Mouse (Mus musculus) brain, embryonic 18.5 days (tissue): Measurements from ENCODE around the gene Clcn7.
A peak's percentile ranks its signal among the peaks of the same experiment; 100 is the strongest.

ENCODE experiments used
- DNase-seq: peaks from one replicate; pipeline ENCODE4 v3.0.0-alpha.2; 2012; ENCODE audit warnings: low read depth, low spot score

The Clcn7 gene

DNA sequence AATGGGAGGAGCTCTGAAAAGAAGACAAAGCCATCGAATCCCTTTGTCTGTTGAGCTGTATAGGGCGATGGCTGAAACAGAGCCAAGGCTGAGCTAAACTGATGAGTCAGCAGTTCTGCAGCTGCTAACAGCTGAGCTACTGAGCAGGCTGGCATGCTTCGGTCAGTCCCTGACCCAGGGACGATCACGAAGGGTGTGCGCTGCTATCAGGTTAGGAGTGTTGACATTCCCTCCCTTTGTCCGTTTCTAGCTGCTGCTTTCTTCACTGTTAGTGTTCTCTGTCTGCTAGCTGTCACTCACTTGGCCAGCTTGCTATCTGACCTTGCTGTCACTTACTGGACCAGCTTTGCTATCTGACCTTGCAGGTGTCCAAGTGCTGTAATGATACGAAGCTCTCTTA lies 6.1 kb upstream of the Clcn7 start:
- DNase-seq = no peak

DNA sequence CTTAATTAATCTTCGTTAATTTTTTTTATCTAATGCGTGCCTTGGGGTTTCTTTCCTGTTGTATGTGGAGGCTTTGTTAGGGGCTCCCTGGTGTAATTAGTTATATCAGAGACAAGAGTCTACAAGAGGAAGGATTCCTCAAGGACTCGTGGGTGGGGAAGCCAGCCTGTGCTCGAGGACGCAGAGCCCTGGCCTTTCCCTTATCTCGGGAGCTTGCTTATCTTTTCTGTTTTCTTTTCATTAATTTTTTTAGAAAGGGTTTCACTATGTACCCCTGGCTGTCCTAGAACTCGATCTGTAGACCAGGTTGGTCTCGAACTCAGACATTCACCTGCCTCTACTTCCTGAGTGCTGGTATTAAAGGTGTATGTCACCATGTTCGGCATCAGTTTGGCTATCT lies 5.5 kb upstream of the Clcn7 start:
- no peak for DNase-seq

DNA sequence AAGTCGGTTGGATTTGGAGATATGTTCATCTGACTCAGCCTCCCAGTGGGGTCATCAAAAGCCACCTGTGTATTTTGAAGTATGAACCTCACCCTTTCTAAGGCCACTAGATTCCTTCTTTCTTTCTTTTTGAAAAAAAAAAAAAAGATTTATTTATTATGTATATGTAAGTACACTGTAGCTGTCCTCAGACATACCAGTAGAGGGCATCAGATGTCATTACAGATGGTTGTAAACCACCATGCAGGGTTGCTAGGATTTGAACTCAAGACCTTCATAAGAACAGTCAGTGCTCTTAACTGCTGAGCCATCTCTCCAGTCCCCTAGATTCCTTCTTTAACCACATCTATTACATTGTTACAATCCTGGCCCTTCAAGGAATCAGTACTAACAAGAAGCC lies 3.1 kb upstream of the Clcn7 start:
- DNase-seq = no peak

DNA sequence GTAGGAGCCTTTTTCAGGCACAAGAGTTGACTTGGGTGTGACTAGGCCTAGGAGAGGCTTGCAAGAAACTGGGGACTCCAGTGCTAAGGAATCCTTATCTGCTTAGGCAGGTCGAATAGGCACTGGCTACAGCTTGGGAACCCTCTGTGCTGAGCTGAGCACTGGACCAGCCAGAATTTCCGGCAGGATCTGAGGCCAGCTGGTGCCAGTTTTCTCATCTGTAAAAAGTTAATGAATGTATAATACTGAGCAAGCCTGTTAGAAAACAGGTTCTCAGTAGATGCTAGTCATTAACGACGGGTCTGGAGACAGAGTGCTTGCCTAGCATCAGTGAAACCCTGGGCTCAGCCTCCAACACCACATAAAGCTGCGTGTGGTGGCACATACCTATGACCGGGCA lies 2.4 kb downstream of the Clcn7 start:
- DNase-seq = no peak

DNA sequence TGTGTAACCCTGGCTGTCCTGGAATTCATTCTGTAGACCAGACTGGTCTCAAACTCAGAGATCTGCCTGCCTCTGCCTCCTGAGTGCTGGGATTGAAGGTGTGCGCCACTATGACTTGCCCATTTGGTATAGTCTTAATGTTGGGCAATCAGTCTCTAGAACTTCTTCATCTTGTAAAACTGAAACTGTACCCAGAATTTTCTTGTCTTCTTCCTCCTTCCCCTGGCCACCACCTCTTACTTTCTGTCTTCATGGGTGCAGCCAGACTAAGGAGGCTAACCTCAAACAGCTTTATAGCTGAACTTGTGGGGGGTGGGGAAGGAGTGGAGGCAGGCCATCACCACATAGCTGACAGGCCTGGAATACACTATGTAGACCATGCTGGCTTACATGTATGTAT lies 5.6 kb downstream of the Clcn7 start:
- DNase-seq = no peak

DNA sequence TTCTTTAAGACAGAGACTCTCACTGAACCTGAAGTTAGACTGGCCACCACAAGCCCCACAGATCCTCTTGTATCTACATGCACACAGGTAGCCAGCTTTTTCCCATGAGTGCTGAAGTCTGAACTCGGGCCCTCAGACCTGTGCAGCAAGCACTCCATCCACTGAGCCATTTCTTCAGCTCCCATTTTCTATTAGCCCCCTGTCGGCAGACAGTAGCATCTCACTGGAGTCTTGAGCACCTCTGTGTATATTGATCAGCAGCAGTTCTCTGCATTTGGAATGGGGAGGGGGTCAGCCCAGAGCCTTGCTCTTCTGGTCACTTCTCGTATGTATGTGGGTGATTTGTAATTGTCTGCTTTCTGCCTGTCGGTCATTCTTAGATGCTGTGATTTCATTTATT lies 6.8 kb downstream of the Clcn7 start:
- DNase-seq = no peak

DNA sequence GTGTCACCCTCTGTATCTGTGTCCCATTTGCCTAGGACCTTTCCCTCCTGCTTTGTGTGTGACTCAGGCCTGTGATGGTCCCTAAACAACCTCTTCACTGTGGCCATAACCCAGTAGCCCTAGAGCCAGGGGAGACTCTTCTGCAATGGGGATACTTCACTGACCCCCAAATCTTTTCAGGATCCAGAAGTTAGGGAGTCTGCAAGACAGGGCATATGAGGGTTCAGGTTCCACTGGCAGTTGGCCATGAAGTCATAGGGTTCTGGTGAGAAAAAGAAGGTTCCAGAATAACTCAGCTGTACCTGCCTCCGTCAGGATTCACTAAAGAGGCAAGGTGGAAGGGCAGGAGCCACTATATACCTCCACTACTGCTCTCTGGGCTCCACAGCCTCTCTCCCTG lies 29.0 kb downstream of the Clcn7 start, which contains the start of gene Ccdc154:
Gene Ccdc154, plus strand, starts transcription at position 301 of the 400 bp plus-strand sequence.
- DNase-seq = no peak

DNA sequence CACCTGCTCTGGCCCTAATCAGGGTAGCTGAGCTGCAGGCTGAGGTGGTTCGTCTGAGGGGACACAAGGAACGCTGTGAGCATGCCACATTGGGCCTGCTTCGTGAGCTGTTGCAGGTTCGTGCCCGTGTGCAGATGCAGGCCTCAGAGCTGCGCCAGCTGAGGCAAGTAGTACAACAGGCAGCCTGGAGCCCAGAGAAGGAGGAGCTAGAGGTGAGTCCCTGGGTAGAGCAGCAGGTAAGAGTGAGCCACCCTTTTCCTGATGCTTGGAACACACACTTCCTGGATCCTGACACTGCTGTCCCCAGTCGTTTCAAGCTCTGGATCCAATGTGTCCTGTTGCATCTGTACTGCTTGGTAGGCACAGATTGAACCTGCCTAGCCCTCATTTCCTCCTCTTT lies 30.2 kb downstream of the Clcn7 start:
- DNase-seq = no peak

DNA sequence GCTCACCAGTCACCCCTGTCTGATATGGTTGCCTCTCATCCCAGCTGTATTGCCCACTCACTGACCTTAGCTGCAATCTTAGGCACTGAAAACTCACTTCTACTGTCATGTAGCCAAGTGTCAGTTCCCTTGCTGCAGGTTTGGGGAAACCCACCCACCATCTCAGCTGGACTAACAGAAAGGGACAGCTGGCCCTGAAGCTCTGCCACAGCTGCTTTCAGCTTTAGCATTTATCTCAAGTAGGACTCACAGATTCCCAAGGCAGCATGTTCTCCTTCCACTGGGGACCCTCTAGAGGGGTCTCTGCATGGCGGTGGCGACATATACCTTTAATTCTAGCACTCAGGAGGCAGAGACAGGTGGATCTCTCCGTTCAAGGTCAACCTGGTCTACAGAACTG lies 31.6 kb downstream of the Clcn7 start:
- DNase-seq = no peak

DNA sequence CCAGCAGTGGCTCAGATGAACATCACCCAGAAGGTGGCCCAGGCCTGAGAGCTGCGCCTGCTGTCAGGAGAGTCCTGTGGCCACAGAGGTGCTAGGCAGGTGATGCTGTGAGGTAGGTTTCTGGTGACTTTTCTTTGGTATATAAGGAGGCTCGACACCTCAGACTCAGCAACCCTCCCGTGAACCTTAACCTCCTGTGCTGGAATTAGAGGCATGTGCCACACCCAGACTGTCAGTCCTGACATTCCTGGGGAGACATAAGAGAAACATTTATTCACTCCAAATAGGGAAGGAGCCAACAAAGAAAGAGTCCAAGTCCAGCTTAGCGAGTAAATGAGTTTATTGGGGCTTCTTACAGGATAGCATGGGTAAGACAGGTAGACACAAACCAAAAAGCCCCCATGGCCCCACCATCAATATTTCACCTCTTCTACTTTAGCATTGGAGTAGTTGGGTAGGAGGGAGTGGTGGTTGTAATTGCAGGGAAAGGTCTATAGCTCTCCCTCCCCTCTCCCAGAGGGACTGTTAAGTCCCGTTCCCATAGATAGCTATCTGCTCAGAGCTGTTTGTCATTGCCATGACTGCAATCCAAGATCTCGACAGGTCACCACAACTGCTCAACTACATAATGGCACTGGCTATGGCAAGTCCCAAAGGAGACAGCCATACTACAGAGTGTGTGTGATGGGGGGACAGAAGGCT lies 32.9 kb downstream of the Clcn7 start:
- DNase-seq = no peak

DNA sequence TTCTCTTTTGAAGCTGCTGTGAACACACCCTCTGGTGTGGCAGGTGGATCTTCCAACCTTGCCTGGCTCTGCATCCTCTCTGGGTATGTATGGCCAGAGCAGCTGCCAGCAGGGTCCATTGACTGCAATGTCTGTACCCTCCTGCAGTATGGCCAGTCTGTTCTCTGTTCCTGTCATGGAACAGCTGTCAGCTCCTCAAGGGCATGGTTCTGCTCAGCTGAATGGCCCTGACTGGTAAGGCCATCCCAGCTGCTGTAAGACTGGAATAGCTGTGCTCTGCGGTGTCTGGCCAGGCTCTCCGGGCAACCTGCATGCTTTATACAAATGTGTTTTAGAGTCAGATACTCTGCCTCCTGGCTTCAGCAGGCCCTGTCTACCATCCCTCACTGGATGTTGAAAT lies 36.5 kb downstream of the Clcn7 start:
- DNase-seq = no peak

DNA sequence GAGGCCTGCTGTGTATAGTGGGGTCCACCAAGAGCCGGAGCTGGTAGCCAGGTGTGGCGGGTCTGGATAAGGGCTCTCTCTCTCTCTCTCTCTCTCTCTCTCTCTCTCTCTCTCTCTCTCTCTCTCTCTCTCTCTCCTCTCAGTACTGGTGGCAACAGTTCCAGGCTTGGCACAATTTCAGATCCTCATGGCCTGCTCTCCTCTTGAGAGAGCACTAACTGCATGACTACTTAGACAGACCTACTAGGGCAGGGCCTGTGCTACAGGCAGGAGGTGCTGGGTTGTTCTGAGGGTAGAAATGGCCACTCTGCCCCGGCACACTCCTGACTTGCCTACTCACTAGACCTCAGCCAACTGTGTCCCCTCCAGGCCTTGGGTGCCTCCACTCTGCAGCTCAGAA lies 39.4 kb downstream of the Clcn7 start:
- no peak for DNase-seq

DNA sequence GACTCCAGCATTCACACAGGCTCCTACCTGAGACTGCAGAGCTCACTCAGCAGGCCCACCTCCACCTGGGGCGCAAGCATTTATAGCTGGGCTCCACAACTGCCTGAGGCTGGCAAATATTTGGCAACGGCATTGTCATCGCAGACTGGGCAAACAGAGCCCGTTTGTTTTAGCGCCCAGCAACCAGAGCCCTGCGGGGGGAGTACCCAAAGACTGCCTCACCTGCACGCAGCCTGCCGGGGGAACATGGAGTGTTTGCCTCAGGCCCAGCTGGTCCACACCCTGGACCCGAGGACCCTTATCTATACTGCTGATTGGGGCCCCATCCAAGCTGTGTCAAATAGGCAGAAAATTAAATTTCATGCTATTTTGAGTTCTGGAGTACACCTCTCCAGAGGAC lies 42.2 kb downstream of the Clcn7 start, which contains the start of gene Gm38655:
Gene Gm38655, minus strand, starts transcription at position 61 of the 400 bp plus-strand sequence.
- no peak for DNase-seq

DNA sequence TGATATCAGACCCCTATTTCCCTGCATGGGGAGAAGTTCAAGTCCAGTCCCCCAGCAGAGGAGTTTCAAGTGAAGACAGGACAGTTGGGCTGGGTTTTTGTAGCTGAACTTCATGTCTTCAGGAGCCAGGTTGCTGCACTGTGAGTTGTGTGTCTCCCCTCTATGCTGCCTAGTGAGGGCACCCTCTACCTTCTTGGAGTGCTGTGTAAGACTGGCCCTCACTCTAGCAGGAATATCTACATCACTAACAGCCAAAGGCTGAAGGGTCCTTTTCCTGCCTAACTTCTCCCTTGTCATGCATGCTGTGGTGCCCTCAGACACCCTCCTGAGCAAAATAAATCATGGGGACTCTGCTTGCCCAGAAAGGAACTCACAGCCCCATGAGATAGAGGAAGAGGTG lies 50.0 kb downstream of the Clcn7 start:
- DNase-seq = no peak

DNA sequence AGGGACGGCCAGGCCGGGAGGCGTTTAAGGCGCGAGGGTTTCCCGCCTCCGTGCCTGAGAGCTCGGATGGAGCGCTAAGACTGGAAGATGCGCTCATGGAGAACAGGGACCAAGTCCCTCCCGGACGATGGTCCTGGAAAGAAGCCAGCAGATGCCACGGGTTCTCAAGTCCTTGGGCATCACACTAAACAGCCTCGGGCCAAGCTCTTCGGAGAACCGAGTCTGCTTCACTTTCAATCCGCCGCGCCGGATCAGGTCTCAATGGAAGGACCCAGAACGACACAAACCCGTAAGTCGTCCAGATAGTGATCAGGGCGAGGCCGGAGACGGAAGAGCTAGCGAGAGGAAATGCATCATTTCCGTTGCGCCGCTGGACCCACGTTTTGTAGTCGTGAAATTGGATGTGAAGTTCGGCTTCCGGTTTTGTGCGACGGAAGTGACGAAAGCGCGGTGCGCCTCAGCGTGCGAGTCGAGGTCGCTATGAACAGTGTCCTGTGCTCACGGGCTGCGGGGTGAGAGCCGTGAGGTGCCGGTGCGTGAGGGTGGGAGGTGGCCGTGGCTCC lies 51.0 kb downstream of the Clcn7 start, which contains the start of gene BC003965:
Gene BC003965, plus strand, starts transcription at position 426 of the 563 bp plus-strand sequence.
- DNase-seq = peak; percentile 97

DNA sequence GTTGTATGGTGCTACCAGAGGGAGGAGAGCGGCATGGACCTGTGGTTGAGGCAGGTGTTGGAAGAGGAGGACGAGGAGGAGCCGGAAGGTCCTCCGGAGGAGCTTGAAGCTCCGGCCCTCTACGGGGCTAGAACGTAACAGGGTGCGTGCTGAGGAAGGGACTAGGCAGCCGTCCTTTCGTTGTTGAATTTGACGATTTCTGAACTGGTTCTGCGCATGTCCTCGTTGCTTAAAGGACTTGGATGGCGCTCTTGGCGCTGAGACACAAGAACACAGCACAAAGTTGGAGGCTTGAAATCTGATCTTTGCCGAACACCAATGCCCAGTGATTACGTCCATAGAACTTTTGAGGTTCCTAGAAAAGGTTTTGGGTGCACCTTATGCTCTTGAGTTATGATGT lies 51.8 kb downstream of the Clcn7 start:
- no peak for DNase-seq

DNA sequence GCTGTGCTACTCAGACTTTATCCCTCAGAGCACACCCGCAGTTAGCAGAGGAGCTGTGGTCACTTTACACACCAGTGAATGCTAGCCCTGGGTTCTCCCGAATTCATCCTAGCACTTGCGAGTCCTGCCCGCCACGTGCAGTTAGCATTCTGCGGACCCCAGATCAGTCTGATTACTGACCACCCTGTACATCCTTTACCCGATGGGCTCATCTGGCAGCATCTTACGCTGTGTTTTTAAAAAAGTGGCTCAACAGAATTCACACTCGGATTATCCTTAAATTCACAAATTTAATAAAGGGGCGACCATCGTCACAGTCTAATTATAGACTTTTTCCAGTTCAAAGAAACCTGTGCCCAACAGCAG lies 54.6 kb downstream of the Clcn7 start:
- no peak for DNase-seq

DNA sequence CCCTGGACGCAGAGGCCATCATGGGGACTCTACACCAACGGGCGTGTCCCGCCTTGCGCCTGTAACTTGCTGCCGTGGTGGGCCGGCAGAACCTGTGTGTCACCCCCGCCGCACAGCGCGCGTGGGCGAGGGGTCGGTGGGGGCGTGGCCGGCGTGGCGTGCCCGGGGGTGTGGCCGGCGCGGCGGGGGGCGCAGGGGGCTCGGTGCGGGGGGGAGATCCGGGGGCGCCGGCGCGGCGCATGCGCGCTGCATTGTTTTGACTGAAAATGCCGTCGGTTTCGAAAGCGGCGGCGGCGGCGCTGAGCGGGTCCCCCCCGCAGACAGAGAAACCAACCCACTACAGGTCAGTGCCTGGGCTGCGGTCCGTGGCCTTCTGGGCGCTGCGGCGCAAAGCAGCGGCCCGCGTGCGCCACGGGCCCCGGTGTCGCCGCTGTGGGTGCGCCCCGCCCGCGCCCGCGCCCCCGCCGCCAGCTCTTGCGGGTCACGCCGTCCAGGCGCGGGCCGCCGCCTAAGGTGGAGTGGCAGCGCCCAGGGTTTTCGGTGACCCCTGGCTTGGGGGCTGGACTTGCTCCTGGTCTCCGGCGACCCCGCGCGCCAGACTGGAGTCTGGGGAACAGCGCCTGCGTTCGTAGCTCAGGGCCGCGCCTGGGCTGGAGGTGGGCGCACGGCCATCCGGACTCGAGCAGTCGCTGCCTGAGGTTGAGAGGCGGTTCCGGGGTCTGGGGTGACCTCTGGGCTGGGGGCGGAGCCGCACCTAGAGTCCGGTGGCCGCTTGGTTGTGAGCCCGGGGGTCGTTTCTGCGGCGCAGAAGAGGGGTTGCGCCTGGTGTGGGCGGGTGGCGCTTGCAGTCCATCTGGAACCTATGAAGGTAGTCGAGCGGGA lies 55.2 kb downstream of the Clcn7 start, which contains the start of gene Unkl:
Gene Unkl, plus strand, starts transcription at position 248 of the 882 bp plus-strand sequence.
- no peak for DNase-seq

DNA sequence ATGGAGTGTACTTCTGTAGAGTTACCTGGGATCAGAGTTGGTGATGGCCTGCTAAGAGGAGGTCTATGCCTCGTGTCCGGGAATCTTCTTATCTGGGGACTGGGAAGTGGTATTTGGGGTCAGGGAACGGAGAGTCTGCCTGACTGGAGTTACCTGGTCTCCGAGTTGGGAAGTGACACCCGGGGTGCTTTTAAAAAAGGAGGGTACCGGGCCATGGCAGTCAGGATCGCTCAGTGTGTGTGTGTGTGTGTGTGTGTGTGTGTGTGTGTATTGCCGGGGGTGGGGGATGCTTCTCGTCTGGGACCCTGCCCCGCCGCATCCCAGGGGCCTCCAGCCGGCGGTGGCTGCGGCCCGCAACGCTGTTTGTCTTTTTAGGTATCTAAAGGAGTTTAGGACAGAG lies 55.9 kb downstream of the Clcn7 start:
- DNase-seq = no peak

DNA sequence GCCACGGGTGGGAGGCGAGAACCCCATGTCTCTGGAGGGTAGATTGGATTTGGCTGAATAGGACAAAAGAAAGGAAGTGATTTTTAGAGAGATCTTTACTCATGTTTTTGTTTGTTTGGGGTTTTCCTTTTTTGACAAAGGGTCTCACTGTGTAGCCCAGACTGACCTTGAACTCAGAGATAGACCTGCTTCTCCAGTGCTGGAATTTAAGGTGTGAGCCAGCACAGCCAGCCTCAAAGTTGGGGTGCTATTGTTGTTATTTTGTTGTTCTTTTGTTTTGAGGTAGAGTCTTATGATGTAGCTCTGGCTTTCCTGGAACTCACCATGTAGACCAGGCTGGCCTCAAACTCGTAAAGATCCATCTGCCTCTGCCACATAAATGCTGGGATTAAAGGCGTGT lies 69.2 kb downstream of the Clcn7 start:
- DNase-seq = no peak

DNA sequence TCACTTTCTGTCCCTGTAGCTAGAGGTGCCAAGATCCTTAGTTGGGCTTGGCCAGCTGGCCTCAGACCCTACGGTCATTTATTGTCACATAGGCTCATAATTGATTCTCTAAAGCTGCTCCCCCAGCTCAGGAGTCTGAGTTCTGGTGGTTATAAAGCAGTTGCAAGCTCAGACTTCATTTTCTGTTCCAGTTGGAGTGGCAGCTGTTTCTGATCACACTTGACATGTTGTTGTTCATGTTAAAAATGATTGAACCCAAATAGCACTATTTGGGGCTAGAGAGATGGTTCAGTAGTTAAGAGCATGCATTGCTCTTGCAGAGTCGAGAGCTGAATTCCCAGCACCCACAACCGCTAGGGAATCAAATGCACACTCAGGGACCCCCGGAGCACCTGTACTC lies 76.8 kb downstream of the Clcn7 start:
- no peak for DNase-seq

DNA sequence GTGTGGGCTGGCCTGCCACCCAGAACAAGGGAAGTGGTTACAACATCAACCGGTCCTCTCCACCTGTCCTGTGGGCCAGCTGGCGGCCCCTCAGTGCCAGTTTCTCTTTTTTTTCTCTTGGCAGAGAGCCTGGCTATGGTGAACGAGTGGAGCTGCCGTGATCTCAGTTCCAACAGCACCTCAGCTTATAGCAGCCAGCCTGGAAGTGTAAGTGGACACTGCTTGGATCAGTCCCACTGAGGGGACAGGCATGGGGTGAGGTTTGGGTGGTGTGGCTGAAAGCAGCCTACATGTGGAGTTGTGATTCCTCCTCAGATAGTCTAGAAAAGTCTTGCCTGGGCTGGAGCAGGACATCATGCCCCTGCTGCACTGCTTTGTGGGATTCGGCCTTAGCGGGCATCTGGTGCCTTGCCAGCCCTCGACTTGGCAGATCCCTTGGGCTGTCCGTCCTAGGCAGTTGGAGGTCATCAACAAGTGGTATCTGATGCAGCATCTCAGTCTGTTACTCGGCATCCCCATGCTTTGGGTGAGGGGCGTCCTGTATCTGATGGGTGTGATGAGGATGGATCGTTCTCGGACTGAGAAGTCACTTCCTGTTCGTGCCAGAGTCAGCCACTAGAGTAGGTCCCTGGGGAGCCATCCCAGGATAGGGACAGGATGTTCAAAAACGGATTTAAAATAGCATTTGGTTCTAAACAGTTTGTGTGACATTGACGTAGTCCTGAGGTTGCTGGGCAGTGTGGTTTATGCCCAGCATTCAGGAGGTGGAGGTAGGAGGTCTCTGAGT lies 77.7 kb downstream of the Clcn7 start:
- no peak for DNase-seq
